Mouse (Mus musculus) frontal cortex, adult 2 months (tissue): ENCODE data around the gene Socs3. TPM values are rescaled to one million over a fixed set of nuclear protein-coding genes. Genes with fewer than 3 reads are reported as not detected.

ENCODE experiments used
- DNase-seq, 2 experiments: peaks; one replicate each; pipeline ENCODE4 v3.0.0; 2022; ENCODE audit warnings: low spot score in 1 of 2; ENCODE audit errors: extremely low spot score in 1 of 2
- polyA plus RNA-seq: library from polyadenylated mRNA; depleted of rRNA; stranded (reverse); fragments of >200 nt; gene quantifications from 2 replicates; pipeline ENCODE4 v1.2.3, GENCODE M21; 2012

Socs3 gene
- polyA plus RNA-seq, 1 experiment = 5.8 TPM

GRCm38 (mm10) chr11:117959166-117959565 is 10.7 kb downstream of the Socs3 start:
- DNase-seq = no peak

- DNase-seq = no peak
Measured at GRCm38 (mm10) chr11:117958197-117958596, 11.7 kb downstream of the Socs3 start.

GRCm38 (mm10) chr11:117955621-117956020 is 14.2 kb downstream of the Socs3 start:
- DNase-seq = no peak

- DNase-seq = no peak
Measured at GRCm38 (mm10) chr11:117954819-117955218, 15.0 kb downstream of the Socs3 start.

- DNase-seq = no peak
Measured at GRCm38 (mm10) chr11:117954094-117954493, 15.8 kb downstream of the Socs3 start.

GRCm38 (mm10) chr11:117952174-117952933 is 17.5 kb downstream of the Socs3 start:
- no peak for DNase-seq

GRCm38 (mm10) chr11:117951391-117951790 is 18.5 kb downstream of the Socs3 start:
- no peak for DNase-seq

GRCm38 (mm10) chr11:117949392-117950091 is 20.3 kb downstream of the Socs3 start:
- DNase-seq = no peak

- DNase-seq = no peak
Measured at GRCm38 (mm10) chr11:117946996-117947419, 22.8 kb downstream of the Socs3 start.

- no peak for DNase-seq
Measured at GRCm38 (mm10) chr11:117946195-117946979, 23.5 kb downstream of the Socs3 start.

GRCm38 (mm10) chr11:117941848-117942247 is 28.0 kb downstream of the Socs3 start:
- DNase-seq = no peak

- no peak for DNase-seq
Measured at GRCm38 (mm10) chr11:117941325-117941834, 28.5 kb downstream of the Socs3 start.

GRCm38 (mm10) chr11:117940881-117941280 is 29.0 kb downstream of the Socs3 start:
- no peak for DNase-seq

GRCm38 (mm10) chr11:117939741-117940285 is 30.0 kb downstream of the Socs3 start:
- peak; percentile 39 to 82 for DNase-seq

GRCm38 (mm10) chr11:117939004-117939730 is 30.7 kb downstream of the Socs3 start:
- DNase-seq = no peak

GRCm38 (mm10) chr11:117936202-117936601 is 33.6 kb downstream of the Socs3 start:
- DNase-seq = no peak

GRCm38 (mm10) chr11:117935616-117936015 is 34.2 kb downstream of the Socs3 start:
- DNase-seq = no peak

GRCm38 (mm10) chr11:117934576-117935368 is 35.1 kb downstream of the Socs3 start:
- DNase-seq = no peak

- no peak for DNase-seq
Measured at GRCm38 (mm10) chr11:117934168-117934567, 35.7 kb downstream of the Socs3 start.
